Mouse (Mus musculus) R1 (cell line): ENCODE measurements around the gene Foxn2.

Experiments used
- DNase-seq: peaks from one replicate; pipeline ENCODE4 v3.0.0-alpha.2; 2018; ENCODE audit warnings: low read depth, low spot score

Foxn2 gene

GRCm38 (mm10) chr17:88441432-88442174 lies 1.1 kb downstream of the Foxn2 start:
- peak; percentile 91 for DNase-seq

- no peak for DNase-seq
Measured at GRCm38 (mm10) chr17:88442661-88443060, 2.1 kb downstream of the Foxn2 start.

GRCm38 (mm10) chr17:88443186-88443585 lies 2.7 kb downstream of the Foxn2 start:
- DNase-seq, result peak; percentile 80

- DNase-seq, result no peak
Measured at GRCm38 (mm10) chr17:88458079-88458478, 17.6 kb downstream of the Foxn2 start.

- DNase-seq, result no peak
Measured at GRCm38 (mm10) chr17:88459516-88459915, 19.0 kb downstream of the Foxn2 start.

GRCm38 (mm10) chr17:88459916-88460901 lies 19.7 kb downstream of the Foxn2 start:
- no peak for DNase-seq

GRCm38 (mm10) chr17:88462658-88463057 lies 22.1 kb downstream of the Foxn2 start:
- DNase-seq, result no peak

GRCm38 (mm10) chr17:88466591-88466990 lies 26.1 kb downstream of the Foxn2 start:
- DNase-seq, result no peak

- no peak for DNase-seq
Measured at GRCm38 (mm10) chr17:88467696-88468095, 27.2 kb downstream of the Foxn2 start.

- DNase-seq, result peak; percentile 97
Measured at GRCm38 (mm10) chr17:88468655-88469398, 28.3 kb downstream of the Foxn2 start.

- peak; percentile 41 for DNase-seq
Measured at GRCm38 (mm10) chr17:88473766-88474165, 33.3 kb downstream of the Foxn2 start.

- DNase-seq, result no peak
Measured at GRCm38 (mm10) chr17:88477165-88477564, 36.7 kb downstream of the Foxn2 start.

GRCm38 (mm10) chr17:88477699-88478098 lies 37.2 kb downstream of the Foxn2 start:
- DNase-seq, result no peak

GRCm38 (mm10) chr17:88479040-88479439 lies 38.5 kb downstream of the Foxn2 start:
- DNase-seq, result no peak

GRCm38 (mm10) chr17:88480369-88480768 lies 39.9 kb downstream of the Foxn2 start:
- no peak for DNase-seq

GRCm38 (mm10) chr17:88481062-88481461 lies 40.6 kb downstream of the Foxn2 start:
- DNase-seq, result no peak

- no peak for DNase-seq
Measured at GRCm38 (mm10) chr17:88481587-88481986, 41.1 kb downstream of the Foxn2 start.

- DNase-seq, result no peak
Measured at GRCm38 (mm10) chr17:88484539-88484938, 44.0 kb downstream of the Foxn2 start.

GRCm38 (mm10) chr17:88484951-88485350 lies 44.4 kb downstream of the Foxn2 start:
- no peak for DNase-seq

GRCm38 (mm10) chr17:88490546-88490945 lies 50.0 kb downstream of the Foxn2 start:
- DNase-seq, result no peak

GRCm38 (mm10) chr17:88491366-88492106 lies 51.0 kb downstream of the Foxn2 start:
- DNase-seq, result no peak
